Mouse (Mus musculus): ENCODE measurements around the gene Tmem88b.
"Not testable (repeated sequence)": the region's sequence is repeated elsewhere in the genome, so short reads cannot be mapped to it uniquely, and the experiment has no call there.

Tmem88b gene

DNA sequence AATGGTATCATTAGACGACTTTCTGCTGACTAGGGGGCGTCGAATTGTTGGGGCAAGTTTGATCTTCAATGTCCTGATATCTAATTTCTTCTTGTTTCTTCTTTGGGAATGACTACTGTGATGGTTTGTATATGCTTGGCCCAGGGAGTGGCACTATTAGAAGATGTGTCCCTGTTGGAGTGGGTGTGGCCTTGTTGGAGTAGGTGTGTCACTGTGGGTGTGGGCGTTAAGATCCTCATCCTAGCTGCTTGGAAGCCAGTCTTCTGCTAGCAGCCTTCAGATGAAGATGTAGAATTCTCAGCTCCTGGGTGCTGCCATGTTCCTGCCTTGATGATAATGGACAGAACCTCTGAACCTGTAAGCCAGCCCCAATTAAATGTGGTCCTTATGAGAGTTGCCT, 3.2 kb upstream of the Tmem88b start:
- DNase-seq (ENCODE audit: low read depth in 1 of 2, low spot score in 2 of 2): not testable (repeated sequence)

DNA sequence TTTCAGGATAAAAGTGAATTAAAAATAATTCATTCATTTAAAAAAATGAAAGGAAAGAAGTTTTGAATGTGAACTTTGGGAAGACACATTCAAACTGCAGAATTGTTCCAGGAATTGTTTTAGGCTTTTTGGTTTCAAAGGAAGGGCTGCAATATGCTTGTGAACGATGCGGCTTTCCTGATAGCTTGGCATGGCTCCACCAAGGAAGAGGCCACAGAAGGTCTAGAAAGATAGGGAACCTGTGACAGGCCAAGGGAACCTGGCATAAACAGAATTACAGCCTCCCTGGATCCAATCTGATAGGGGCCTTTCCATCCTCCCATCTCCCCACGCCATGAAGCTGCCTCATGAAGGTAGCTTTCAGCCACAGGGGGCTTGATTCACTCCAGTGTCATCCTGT, 2.6 kb upstream of the Tmem88b start:
- DNase-seq (ENCODE audit: low read depth in 1 of 2, low spot score in 2 of 2): no peak

DNA sequence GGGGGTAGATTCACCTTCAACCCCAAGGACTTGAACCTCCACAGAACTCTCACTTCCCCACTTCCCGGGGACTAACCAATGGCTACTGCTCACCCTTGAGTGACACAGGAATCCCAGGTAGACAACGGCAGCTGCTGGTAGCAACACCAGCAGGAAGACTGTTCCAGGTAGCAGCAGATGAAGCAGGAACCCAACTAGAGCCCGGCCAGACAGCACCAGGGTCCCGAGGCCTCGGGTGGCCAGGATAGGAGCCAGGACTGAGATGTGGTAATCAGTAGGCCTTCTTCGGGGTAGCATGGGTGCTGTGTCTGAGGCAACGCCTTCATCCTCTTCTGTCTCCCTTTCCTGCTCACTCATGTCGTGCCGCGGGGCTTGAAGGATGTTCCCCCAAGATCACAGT, 428 bp downstream of the Tmem88b start:
- DNase-seq (ENCODE audit: low read depth in 1 of 2, low spot score in 2 of 2): no peak

DNA sequence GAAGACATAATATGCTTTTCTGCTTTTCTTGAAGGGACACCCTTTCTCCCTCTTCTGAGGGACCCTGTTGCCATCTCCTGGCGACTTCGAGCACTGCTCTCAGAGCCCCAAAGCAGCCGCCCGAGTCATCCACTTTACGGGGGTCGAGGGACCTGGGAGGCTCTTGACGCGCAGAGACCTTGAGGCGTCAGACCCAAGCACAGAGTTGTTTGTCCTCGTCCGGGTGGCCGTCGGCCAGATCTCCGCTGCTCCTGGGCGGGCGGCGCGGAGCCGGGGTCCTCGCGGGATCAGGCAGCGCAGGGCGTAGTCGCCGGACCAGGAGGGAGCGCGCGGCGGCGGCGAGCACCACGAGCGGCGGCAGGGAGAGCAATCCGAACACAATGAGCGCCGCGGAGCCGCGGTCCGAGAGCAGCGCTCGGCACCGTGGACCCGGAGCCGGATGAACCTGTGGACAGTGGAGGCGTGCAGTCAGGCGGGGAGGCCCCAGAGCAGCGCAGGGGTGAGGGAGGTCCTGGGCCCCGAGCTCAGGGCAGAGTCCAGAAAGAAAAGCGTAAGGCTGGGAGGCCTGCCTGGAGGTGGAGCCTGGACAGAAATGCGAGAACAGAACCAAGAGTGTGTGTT, 1.5 kb downstream of the Tmem88b start:
- DNase-seq (ENCODE audit: low read depth in 1 of 2, low spot score in 2 of 2): no peak

DNA sequence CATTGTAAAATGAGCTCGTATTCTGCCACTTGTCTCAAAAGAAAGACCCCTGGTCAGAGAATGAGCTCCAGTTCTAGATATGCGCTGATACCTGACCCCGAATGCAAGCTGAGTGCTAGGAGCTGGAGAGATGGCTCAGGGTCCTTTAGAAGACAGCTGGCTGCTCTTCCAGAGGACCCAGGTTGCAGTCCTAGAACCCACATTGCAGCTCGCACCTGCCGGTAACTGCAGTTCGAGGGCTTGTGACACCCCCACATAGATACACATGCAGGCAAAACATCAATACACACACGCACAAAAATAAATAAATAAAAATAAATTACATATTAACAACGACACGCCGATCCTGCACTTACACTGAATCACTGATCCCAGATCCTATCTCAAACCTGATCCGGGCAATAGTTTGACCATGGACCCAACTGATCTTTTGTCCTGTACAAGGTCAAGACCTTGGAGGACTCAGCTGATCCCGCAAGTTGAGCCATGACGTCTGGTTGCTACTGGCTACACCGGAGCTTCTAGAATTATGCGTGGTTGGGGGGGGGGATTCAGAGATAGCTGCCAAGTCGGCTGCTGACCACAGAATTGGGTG, 2.1 kb downstream of the Tmem88b start:
- no peak for DNase-seq (ENCODE audit: low read depth in 1 of 2, low spot score in 2 of 2)

DNA sequence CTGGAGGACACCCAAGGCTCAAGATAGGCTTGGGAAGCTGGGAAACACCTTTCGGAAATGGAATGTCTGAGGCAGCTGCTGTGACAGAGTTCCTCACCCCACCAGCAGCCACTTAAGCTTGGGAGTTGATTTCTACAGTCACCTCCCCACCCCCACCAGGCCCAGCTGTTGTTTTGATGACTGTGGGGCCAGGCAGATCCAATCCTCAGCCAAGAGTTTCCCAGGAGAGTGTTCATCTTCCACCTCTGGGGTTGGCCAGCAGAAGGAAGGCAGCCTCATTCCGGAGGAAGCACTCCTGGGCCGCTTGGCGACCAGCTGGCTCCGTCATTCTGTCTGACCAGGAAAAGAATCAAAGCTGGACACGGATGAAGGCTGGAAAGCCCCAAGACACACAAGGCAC, 4.8 kb downstream of the Tmem88b start:
- DNase-seq (ENCODE audit: low read depth in 1 of 2, low spot score in 2 of 2): no peak

DNA sequence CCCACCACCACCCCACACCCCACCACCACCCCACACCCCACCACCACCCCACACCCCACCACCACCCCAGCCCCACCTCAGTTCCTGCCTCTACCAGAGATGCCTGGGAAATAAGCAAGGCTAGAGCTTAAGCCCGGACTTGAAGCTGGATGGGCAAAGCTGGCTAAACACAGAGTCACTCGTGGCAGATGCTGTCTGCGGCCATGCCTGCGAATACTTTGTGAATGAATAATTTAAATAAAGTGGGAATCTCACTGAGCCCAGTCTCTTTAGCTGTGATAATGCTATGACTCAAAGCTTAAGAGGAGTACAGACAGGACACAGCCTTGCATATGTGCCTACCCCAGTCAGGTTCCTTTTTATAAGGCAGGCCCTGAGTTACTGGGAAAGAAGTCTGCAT, 6.2 kb downstream of the Tmem88b start:
- DNase-seq (ENCODE audit: low read depth in 1 of 2, low spot score in 2 of 2): no peak

DNA sequence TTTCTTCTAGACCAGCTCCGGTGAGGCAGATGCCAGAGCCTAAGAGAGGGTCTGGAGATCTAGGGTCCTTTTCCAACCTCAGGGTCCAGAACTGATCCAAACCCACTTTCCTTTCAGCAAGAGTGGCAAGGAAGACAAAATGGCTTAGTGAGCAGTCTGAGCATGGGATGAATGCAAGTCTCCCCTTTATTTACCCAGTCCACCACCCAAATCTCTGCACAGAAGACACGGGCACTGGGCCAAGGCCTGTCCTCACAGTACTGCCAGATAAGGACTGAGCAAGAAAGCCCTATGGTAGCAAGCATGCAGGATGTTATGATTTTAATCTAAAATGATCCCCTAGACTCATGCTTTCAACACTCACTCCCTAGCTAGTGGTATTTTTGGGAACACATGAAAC, 7.9 kb downstream of the Tmem88b start:
- DNase-seq (ENCODE audit: low read depth in 1 of 2, low spot score in 2 of 2): no peak

DNA sequence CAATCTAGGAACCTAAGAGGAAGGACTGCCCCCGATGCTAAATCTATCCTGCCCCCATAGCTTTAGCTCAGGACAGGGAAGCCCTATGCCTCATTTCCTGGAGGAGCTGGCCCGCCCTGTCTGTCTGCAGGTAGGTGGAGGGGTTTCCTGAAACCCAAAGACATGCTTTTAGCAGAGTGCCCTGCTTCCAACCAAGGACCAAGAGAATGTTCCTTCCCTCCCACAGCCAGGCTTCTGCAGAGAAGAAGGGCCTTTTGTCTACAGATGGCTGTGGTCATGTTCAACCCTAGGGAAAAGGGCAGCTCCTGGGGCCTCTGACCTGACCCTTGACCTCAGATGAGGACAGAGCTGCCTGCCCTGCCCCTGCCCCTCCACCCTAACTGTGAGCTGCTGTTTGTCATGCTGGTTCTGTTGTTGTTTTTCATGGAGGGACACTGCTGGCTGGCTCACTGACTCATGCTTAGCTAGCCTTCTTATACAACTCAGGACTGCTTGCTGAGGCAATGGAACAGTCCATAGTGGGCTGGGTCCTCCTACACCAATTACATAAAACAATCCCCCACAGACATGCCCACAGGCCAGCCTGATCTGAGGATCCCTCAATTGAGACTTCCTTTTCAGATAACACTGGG, 8.9 kb downstream of the Tmem88b start:
- DNase-seq (ENCODE audit: low read depth in 1 of 2, low spot score in 2 of 2): no peak

DNA sequence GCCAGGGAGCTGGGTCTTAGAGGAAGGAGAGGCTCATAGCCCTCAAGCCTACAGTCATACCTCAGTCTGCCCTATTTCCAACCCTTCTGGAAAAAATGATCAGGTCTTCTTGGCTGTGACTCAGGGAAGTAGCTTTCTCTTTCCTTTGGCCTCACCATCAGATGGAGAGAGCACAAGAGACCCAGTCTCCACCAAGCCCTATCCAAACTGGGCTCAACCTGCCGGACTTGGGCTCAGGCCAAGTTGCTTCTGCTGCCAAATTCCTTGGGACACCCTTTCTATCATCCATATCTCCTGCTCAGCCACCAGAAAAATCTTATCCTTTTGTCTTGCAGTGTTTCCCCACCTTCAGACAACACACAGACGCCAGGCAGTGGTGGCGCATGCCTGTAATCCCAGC, 9.8 kb downstream of the Tmem88b start:
- no peak for DNase-seq (ENCODE audit: low read depth in 1 of 2, low spot score in 2 of 2)

DNA sequence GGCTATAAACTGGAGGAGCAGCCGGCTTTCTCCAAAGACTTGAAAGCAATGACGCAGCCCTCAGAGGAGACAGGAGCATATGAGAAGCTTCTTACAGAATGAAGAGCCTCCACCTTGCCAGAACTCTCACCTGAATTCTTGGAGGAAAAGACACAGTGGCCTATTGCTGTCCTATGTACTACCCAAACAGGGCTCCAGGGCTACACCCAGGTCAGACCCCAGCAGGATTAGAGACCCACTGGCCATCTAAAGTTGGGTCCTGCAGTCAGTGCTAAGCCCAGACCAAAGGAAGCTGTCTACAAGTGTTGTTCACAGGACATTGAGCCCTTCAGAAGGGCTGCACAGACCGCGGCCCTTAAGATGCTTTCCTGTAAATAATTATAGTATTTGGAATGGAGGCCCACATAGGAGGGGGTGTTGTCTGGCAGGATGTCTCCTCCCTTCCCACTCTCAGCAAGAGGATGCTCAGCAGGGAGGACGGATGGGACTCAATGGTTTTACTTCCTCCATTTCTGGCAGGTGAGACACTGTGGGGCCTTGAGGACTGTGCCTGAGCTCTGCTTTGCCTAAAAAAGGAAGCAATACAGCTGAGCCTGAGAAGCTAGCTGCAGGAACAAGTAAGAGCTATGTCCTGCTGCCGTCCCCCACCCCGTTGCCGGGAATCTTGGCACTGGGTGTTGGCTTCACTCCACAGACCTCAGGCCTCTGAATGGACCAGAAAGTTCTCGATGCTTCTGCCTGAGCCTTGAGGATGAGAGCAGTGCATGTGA, 10.5 kb downstream of the Tmem88b start:
- DNase-seq (ENCODE audit: low read depth in 1 of 2, low spot score in 2 of 2): no peak

DNA sequence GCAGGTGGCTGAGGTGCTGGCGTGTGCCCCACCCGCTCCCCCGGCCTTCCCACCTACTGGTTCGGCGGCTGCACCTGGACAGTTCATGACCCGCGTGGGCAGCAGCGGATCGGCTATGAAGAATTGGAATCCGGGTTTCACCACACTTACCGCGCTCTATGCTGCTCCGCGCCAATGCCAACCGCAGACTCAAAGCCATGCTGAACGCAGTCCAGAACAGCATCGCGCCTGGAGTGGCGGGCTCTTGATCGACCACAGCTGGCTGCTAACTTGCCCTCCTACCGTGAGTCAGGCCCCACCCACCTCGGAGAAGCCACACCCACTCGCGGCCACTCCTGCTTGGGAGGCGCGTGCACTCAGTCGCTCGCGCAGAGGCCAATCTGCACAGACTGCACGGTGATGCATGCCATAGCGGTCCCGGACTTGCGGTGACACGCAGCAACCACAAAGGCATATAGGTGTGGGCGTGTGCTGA, 11.4 kb downstream of the Tmem88b start, which contains the start of gene Vwa1:
Gene Vwa1, minus strand, starts transcription at position 419 of the 475 bp plus-strand sequence.
- no peak for DNase-seq (ENCODE audit: low read depth in 1 of 2, low spot score in 2 of 2)

DNA sequence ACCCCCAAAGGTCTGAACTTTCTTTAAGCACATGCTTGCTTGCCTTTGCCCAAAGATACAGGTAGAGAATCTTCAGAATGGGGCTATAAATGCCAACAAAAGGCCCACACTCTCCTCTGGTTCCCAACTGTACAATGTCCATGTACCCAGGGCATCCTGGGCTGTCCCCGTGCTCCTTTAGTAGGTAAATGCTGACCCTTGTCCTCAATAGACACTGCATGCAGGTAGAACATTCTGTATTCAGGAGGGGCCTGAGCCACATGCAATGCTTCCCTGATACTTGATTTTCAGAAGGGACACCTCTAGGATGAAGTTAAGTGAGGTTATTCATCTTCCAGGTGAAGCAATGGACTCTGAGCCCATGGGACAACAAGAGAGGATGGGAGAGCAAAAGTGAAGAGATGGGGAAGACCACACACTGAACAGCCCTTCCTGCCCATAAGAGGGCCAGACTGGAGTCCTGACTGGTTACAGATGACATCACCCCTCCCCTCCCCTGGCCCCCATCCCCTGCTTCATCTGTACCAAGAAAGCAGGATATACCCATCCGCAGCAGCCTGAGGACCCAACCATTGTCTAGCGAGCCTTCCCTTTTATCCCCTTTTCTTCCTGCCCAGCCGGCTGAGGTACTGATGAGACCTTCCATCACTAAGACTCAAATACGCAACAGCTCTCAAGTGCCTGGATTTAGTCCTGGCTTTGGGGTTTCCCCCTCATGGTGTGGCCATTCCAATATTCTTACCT, 12.2 kb downstream of the Tmem88b start:
- no peak for DNase-seq (ENCODE audit: low read depth in 1 of 2, low spot score in 2 of 2)

DNA sequence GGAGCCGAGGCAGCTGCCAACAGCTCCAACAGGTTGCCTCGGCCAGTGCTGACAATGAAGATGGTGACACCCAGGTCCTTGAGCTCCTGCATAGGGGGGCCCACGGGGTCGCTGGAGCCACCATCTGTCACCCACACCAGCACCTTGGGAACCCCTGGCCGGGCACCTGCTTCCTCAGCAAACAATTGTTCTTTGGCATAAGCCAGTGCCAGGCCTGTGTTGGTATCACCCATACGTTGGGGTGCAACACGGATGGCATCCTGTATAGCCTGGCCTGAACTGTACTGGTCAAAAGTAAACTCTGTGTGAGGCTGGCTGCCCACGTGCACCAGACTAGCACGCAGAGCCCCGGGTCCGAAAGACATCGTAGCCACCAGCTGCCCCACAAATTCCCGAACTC, 12.9 kb downstream of the Tmem88b start:
- no peak for DNase-seq (ENCODE audit: low read depth in 1 of 2, low spot score in 2 of 2)

DNA sequence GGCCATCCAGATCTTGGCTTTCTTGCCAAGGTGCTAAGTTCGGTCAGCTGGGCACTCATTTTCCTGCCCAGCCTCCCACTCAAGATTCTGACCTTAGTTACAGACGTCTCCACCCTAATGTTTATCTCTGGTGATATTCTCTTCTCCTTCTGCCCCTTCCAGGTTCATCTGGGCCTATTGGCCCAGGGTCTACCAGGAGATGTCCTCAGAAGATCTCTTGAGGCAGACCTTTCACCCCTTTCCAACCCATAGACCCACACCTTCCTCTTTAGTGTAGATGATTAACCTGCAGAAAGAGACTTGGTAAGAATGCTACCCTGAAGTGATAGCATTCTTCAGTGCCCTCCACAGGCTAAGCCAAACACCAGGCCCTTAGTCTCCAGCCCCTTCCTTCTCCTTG, 14.0 kb downstream of the Tmem88b start:
- no peak for DNase-seq (ENCODE audit: low read depth in 1 of 2, low spot score in 2 of 2)

DNA sequence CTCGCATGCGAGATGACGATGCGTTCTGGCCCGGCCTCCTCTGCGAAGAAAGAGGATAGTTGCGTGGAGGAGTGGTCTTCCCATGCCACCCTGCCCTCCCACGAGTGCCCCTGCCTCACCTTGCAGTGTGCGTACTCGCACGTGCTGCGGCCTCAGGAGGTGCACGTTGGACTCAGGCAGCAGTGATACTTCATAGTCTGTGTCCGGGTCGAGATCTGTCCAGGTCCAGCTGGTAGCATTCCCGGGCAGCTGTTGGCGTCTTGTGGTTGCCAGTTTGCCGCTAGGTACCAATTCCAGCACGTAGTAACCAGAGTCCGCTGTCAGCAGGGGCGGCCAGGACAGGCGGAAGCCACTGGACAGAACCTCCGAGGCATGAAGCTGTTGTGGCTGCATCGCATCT, 15.0 kb downstream of the Tmem88b start:
- DNase-seq (ENCODE audit: low read depth in 1 of 2, low spot score in 2 of 2): no peak

DNA sequence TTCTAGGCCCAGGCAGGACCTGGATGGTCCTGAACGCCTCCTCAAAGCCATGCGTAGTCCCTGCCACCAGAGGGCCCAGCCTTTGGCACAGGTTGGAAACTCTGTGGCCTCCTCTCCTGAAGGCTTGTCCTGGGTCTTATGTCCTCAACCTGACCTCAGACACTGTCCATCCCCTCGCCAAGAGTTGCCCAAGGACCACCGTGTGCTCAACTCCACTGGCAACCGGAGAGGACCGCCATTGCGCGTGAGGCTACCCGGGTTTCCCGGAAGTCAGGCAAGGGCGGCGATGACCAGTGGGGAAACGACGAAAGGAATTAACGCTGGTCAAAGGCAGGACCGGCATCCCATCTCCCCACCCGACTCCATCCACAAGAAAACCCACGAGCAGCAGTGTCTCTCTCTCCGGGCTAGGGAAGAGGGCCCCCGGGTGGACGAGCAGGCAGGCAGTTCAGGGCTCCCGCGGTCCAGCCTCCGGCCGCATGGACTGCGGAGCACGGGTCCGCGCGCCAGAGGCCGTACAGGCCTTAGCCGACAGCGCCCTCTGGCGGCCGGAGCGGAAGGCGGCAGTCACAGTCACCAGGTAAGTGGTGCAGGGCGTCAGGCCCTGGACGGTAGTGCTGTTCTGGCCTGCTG, 15.7 kb downstream of the Tmem88b start:
- peak; percentile 63 to 81 for DNase-seq (ENCODE audit: low read depth in 1 of 2, low spot score in 2 of 2)

DNA sequence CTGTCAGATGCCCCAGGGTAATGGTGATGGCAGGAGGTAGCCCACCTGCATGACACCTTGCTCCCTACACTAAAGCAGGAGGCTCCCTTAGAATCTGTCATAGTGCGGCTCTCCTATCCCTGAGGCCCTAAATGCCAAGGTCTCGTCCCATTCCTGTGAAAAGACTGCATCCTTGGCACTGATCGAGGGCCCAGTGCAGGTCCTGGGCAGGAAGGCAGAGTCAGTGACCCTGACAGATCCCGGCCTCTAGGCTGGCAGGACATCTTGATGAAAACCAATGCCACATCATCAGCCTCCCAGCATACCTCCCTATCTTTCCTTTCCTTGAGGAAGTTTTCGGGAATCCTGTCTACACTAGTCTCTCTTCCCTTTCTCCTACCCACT, 16.2 kb downstream of the Tmem88b start:
- no peak for DNase-seq (ENCODE audit: low read depth in 1 of 2, low spot score in 2 of 2)

DNA sequence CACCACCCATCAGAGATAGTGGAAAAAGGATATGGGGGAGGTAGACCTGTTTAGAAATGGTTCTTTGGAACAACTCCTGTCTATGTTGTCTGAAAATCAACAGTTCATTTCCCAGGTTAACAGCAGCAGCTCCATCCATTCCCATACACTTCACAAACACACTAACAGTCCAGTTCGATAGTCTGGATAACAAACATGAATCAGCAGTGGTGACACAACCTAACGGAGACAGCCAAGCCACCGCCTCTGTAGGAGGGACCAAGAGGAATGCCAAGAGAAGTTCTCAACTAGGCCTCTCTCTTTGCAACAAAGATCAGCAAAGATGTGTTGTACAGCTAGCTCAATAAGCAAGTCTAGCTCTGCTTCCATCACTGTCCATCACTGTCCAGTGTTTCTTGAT, 23.3 kb downstream of the Tmem88b start:
- DNase-seq (ENCODE audit: low read depth in 1 of 2, low spot score in 2 of 2): no peak

DNA sequence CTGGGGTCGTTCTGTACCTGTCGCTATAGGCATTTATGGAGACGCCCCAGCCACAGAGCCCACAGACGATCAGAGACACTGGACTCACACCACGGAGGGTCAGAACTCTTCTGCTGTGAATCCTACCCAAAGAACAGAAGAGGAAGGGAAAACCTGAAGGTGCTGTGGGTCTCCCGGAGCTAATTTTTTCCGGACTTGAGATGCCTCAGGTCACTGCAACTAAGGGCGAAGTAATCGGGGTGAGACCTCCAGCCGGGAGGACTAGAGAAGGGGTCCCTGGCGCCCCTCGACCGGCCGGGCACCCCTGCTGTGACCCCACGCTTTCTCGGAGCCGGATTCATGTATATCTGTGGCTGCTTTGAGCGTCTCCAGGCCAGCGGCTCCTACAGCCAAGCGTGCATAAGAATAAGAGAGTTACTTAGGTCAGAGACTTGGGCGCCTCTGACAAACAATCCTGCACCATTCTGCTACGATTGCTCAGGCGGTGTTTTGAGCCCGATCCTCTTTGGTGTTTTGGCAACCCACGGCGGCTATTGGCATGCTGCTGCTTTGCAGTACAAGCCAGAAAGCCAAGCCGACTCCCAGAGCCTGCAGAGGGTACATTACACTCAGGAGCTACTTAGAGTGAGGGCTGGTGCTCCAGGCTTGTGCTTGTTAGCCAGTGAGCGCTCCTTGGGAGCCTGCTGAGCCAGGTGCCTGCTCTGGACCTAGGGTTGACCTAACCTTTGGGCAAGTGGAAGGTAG, 24.1 kb downstream of the Tmem88b start:
- no peak for DNase-seq (ENCODE audit: low read depth in 1 of 2, low spot score in 2 of 2)
